Mouse (Mus musculus): ENCODE results near the gene Foxn3. TPM values are rescaled to one million over a fixed set of nuclear protein-coding genes. Genes with fewer than 3 reads are reported as not detected.

The Foxn3 gene
- polyA plus RNA-seq, 1 experiment from 2014 or later = 18.6 TPM

DNA sequence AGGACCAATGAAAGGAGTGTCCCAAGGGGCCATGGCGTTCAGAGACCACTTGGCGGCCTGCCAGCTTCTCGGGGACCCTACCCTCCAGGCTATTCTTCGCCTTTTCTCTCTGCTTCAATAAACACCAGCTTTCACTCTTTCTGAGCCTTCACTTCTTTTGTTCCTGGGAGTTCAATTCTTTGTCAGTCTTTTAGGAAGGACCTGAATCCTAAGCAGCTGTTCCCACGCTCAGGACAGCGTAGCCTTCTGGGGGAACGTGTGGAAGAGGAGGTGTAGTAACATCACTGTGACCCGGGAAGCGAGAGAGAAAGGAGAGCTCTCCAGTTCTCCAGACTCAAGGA lies 400.1 kb downstream of the Foxn3 start:
- 80% methylated on average over 9 of the region's 9 CpGs for WGBS (ENCODE audit: insufficient replicate concordance)
- Histone ChIP-seq H3K4me3 (replicated peaks) (no peak overlapping the region), H3K9ac (no peak overlapping the region), H3K36me3 (replicated peaks) (no peaks in the 10 kb centered on the region), H3K27me3 (no peaks in the 10 kb centered on the region), H3K4me1 (replicated peaks) (no peaks in the 10 kb centered on the region), H3K27ac (replicated peaks) (no peak overlapping the region), H3K9me3 (replicated peaks) (no peaks in the 10 kb centered on the region), H3K4me2 (no peak overlapping the region)
- no peak for ATAC-seq (ENCODE audit: insufficient read depth)

DNA sequence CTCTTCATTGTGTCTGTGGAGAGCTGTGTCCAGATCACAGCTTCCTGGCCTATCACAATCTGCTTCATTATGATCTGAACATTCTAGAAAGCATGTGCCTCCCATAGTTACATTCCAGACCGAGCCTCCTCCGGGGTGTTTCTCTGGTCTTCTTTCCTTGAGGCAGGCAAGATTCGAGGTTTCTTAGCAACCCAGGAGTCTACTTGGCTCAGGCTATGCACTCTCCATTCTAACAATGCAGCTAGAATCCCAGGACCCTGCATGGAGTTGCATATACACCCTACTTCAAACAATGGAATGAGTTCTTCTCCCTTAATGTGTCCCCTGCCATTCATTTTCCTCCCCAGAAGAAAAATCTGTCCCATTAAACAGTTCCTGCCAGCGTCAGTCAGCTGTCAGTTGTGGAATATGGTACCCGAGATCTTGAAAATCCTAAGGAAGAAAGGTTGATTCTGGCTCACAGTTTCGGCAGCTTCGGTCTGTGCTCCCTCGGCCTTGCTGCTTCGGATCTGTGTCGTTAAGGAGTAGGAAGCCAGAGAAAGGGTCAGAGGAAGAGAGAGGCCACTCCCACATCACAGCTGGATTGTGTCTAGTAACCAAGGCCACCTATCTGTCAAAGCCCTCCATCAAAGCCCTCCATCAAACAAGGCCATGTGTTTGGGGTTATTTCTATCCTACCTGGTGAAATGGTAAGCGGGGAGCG lies 400.6 kb downstream of the Foxn3 start:
- 65% methylated on average over 12 of the region's 12 CpGs for WGBS (ENCODE audit: insufficient replicate concordance)
- no peaks in the 10 kb centered on the region for H3K4me1 ChIP-seq (replicated peaks)
- no peak overlapping the region for H3K4me3 ChIP-seq (replicated peaks)
- H3K27me3 ChIP-seq = no peaks in the 10 kb centered on the region
- H3K4me2 ChIP-seq = no peak overlapping the region
- no peaks in the 10 kb centered on the region for H3K36me3 ChIP-seq (replicated peaks)
- no peak overlapping the region for H3K27ac ChIP-seq (replicated peaks)
- H3K9me3 ChIP-seq (replicated peaks) = no peaks in the 10 kb centered on the region
- no peak overlapping the region for H3K9ac ChIP-seq
- ATAC-seq (ENCODE audit: insufficient read depth) = no peak

DNA sequence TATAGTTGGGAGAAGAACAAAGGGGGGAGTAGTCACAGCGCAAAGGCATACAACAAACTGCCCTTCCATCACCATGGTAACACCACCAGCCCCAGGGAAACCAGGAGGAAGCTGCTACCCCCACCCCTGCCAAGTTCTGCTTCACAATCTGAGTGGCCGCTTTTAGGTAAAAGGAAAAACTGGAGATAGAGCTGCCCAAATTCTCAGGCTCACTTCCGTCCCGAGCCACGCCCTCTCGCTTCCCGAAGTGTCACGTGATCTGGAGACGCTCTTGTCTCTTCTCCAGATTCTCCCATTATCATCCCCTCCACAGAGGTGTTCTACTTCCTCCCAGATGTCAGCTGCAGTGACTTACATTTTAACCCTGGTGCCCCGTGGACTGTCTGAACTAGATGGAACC lies 401.2 kb downstream of the Foxn3 start:
- no peaks in the 10 kb centered on the region for H3K36me3 ChIP-seq (replicated peaks)
- ATAC-seq (ENCODE audit: insufficient read depth) = no peak
- H3K4me3 ChIP-seq (replicated peaks) = no peak overlapping the region
- H3K9ac ChIP-seq = no peak overlapping the region
- H3K4me1 ChIP-seq (replicated peaks) = no peaks in the 10 kb centered on the region
- no peaks in the 10 kb centered on the region for H3K27me3 ChIP-seq
- no peak overlapping the region; the same call in 1 of the 2 replicates for H3K4me2 ChIP-seq
- 24% methylated on average over 10 of the region's 10 CpGs for WGBS (ENCODE audit: insufficient replicate concordance)
- H3K9me3 ChIP-seq (replicated peaks) = no peaks in the 10 kb centered on the region
- H3K27ac ChIP-seq (replicated peaks) = no peak overlapping the region

DNA sequence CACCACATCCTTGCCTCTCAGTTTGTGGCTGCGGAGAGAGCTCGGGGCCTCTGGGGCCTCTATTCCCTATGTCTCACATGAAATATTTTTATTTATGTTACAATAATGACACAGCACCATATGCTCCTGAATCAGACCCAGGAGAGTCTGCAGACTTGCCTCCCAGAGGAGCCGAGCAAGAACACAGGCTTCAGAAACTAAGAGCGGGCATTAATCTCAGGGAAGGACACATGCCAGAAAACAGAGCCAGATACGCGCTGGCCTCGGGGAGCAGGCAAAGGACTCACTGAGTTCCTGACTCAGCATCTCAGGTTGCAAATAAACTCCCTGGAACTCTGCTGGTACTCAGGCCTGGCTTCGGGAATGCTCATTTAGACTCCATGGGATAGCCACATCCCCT lies 403.3 kb downstream of the Foxn3 start:
- Histone ChIP-seq H3K9me3 (replicated peaks) (no peaks in the 10 kb centered on the region), H3K9ac (no peak overlapping the region), H3K36me3 (replicated peaks) (no peaks in the 10 kb centered on the region), H3K4me2 (no peak overlapping the region), H3K4me1 (replicated peaks) (no peaks in the 10 kb centered on the region), H3K4me3 (replicated peaks) (no peak overlapping the region), H3K27ac (replicated peaks) (no peak overlapping the region), H3K27me3 (no peaks in the 10 kb centered on the region)
- ATAC-seq (ENCODE audit: insufficient read depth) = no peak
- WGBS (ENCODE audit: insufficient replicate concordance) = 69% methylated on average over 8 of the region's 8 CpGs

DNA sequence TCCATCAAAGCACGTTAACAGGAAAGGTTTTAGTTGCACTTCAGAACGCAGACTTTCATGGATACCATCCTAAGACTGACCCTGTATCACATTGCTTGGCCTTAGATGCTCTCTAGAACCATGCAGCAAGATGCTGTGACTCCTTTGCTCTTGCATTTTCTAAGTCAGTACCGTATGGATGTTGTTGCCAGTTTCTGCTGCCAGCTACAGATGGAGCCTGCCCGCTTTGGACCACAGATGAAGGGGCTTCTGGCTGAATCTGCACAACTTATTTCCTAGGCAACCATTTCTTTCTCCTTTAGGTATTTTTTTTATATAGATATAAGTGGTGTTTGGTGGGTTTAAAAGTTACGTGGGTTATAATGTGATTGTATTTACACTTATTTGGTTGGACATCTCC lies 407.5 kb downstream of the Foxn3 start:
- Histone ChIP-seq H3K36me3 (replicated peaks) (no peaks in the 10 kb centered on the region), H3K9ac (no peak overlapping the region), H3K27me3 (no peaks in the 10 kb centered on the region), H3K4me1 (replicated peaks) (no peaks in the 10 kb centered on the region), H3K9me3 (replicated peaks) (no peaks in the 10 kb centered on the region), H3K4me3 (replicated peaks) (no peak overlapping the region), H3K4me2 (no peak overlapping the region), H3K27ac (replicated peaks) (no peak overlapping the region)
- ATAC-seq (ENCODE audit: insufficient read depth) = no peak
- 72% methylated on average over 5 of the region's 5 CpGs for WGBS (ENCODE audit: insufficient replicate concordance)

DNA sequence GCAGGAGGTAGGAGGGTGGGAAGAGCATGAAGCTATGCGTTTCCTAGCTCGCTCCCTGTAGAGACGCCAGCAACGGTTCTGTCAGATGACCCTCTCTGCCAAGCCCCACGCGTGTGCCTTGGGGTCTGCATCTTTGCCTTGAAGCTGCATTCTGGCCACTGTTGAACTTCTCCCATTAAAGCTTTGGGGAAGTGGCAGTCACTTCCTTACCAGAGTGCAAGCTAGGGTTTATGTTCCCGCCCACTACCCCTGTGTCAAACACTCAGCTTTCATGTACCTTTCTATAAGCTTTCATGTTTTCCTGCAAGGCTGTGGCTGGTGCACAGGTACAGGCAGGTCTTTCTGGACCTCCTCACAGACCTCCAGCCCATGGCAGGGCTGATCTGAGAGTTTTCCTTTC lies 409.2 kb downstream of the Foxn3 start:
- no peak for ATAC-seq (ENCODE audit: insufficient read depth)
- 60% methylated on average over 7 of the region's 7 CpGs for WGBS (ENCODE audit: insufficient replicate concordance)
- H3K4me2 ChIP-seq = no peak overlapping the region
- no peak overlapping the region for H3K9ac ChIP-seq
- H3K27ac ChIP-seq (replicated peaks) = no peak overlapping the region
- H3K4me1 ChIP-seq (replicated peaks) = no peaks in the 10 kb centered on the region
- no peak overlapping the region for H3K4me3 ChIP-seq (replicated peaks)
- H3K36me3 ChIP-seq (replicated peaks) = no peaks in the 10 kb centered on the region
- H3K9me3 ChIP-seq (replicated peaks) = no peaks in the 10 kb centered on the region
- no peaks in the 10 kb centered on the region for H3K27me3 ChIP-seq

DNA sequence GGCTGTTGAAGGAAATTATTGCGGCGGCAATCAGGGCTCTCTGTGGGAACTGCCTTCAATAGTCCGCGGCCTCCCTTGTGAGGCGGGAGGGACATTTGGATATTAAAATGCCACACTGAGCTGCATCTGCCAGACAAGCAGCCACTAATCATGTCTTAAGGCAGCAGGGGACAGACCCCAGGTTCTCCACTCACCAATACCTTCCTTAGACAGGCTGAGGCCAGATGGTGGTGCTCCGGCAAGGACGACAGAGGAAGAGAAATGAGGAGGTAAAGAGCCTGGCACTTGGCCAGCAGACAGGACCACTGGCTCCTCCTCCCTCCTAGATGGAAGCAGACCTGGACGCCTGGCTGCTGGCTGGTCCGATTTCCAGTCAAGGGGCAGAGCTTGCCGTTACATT lies 409.7 kb downstream of the Foxn3 start:
- H3K27ac ChIP-seq (replicated peaks) = no peak overlapping the region
- ATAC-seq (ENCODE audit: insufficient read depth) = no peak
- H3K9me3 ChIP-seq (replicated peaks) = no peaks in the 10 kb centered on the region
- no peaks in the 10 kb centered on the region for H3K36me3 ChIP-seq (replicated peaks)
- WGBS (ENCODE audit: insufficient replicate concordance) = 64% methylated on average over 10 of the region's 10 CpGs
- no peaks in the 10 kb centered on the region for H3K4me1 ChIP-seq (replicated peaks)
- H3K4me2 ChIP-seq = no peak overlapping the region
- no peaks in the 10 kb centered on the region for H3K27me3 ChIP-seq
- H3K9ac ChIP-seq = no peak overlapping the region
- H3K4me3 ChIP-seq (replicated peaks) = no peak overlapping the region

DNA sequence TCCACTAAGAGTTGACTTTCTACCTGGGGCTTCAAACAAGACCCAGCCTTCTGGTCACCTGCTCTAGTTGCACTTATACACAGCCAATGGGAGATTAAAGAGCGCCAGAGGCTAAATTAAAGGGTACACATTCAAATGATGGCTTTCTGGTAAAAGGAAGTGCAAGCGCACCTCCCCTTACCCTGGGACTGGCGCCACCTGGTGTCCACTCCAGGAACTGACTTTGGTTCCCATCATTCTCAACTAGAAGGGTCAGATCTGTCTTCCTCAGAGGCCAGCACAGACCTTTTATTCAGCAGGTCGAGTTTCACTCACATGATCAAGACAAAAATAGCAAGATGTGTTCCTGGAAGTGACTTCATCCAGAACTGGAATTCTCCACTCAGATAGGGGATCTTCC lies 413.3 kb downstream of the Foxn3 start:
- Histone ChIP-seq H3K9me3 (replicated peaks) (no peaks in the 10 kb centered on the region), H3K27me3 (no peaks in the 10 kb centered on the region), H3K27ac (replicated peaks) (no peak overlapping the region), H3K4me1 (replicated peaks) (no peaks in the 10 kb centered on the region), H3K4me2 (no peak overlapping the region), H3K36me3 (replicated peaks) (no peaks in the 10 kb centered on the region), H3K4me3 (replicated peaks) (no peak overlapping the region), H3K9ac (no peak overlapping the region)
- no peak for ATAC-seq (ENCODE audit: insufficient read depth)
- 30% methylated on average over 4 of the region's 4 CpGs for WGBS (ENCODE audit: insufficient replicate concordance)

DNA sequence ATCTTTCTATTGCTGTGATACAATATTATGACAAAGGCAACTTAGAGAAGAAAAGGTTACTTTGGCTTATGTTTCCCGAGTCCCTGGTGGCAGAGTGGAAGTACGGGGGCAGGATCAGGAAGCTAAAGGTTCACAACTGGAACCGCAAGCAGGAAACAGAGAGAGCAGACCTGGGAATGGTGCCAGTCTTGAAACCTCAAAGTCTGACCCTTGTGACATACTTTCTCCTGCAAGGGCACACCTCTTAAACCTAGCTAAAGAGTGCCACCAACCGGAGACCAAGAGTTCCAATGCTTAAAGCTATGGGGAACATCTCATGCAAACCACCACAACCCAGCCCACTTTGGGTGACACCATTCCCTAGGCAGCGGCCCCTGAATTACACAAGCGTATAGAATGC lies 414.2 kb downstream of the Foxn3 start:
- no peak overlapping the region for H3K4me2 ChIP-seq
- 81% methylated on average over 6 of the region's 6 CpGs for WGBS (ENCODE audit: insufficient replicate concordance)
- H3K27ac ChIP-seq (replicated peaks) = no peak overlapping the region
- ATAC-seq (ENCODE audit: insufficient read depth) = no peak
- H3K4me1 ChIP-seq (replicated peaks) = no peaks in the 10 kb centered on the region
- H3K9ac ChIP-seq = no peak overlapping the region
- H3K27me3 ChIP-seq = no peaks in the 10 kb centered on the region
- no peaks in the 10 kb centered on the region for H3K36me3 ChIP-seq (replicated peaks)
- H3K9me3 ChIP-seq (replicated peaks) = no peaks in the 10 kb centered on the region
- H3K4me3 ChIP-seq (replicated peaks) = no peak overlapping the region
